Mouse (Mus musculus): ENCODE measurements around the gene Prkce. TPM values are rescaled to one million over a fixed set of nuclear protein-coding genes. Genes with fewer than 3 reads are reported as not detected.

Gene Prkce
- polyA plus RNA-seq, 1 experiment from 2014 or later = 18.7 TPM

- no peak for ATAC-seq (ENCODE audit: low FRiP score)
- no peaks in the 10 kb centered on the region for H3K4me1 ChIP-seq (replicated peaks)
- 47% methylated on average over 1 of the region's 1 CpGs for WGBS
These were observed 494.7 kb downstream of the Prkce start for GRCm38 (mm10) chr17:86662301-86662700.

GRCm38 (mm10) chr17:86663471-86663870, 495.9 kb downstream of the Prkce start:
- no peaks in the 10 kb centered on the region for H3K27me3 ChIP-seq
- ATAC-seq (ENCODE audit: low FRiP score) = no peak
- H3K4me2 ChIP-seq = no peak overlapping the region
- no peaks in the 10 kb centered on the region for H3K4me1 ChIP-seq (replicated peaks)
- H3K36me3 ChIP-seq = no peaks in the 10 kb centered on the region
- H3K27ac ChIP-seq = no peak overlapping the region
- H3K4me3 ChIP-seq = no peak overlapping the region
- WGBS = 88% methylated on average over 4 of the region's 4 CpGs
- no peaks in the 10 kb centered on the region for H3K9me3 ChIP-seq
- H3K9ac ChIP-seq = no peak overlapping the region

More at GRCm38 (mm10) chr17:86662301-86662700, 494.7 kb downstream of the Prkce start:
- H3K27me3 ChIP-seq = no peaks in the 10 kb centered on the region
- H3K4me2 ChIP-seq = no peak overlapping the region
- H3K4me3 ChIP-seq = no peak overlapping the region
- H3K27ac ChIP-seq = no peak overlapping the region
- no peaks in the 10 kb centered on the region for H3K36me3 ChIP-seq
- H3K9me3 ChIP-seq = no peaks in the 10 kb centered on the region
- no peak overlapping the region for H3K9ac ChIP-seq

GRCm38 (mm10) chr17:86667836-86668600, 500.4 kb downstream of the Prkce start:
- Histone ChIP-seq H3K4me3 (no peak overlapping the region), H3K9ac (no peak overlapping the region), H3K27ac (no peak overlapping the region), H3K36me3 (no peaks in the 10 kb centered on the region), H3K4me1 (replicated peaks) (no peaks in the 10 kb centered on the region), H3K9me3 (no peaks in the 10 kb centered on the region), H3K4me2 (no peak overlapping the region), H3K27me3 (no peaks in the 10 kb centered on the region)
- no peak for ATAC-seq (ENCODE audit: low FRiP score)
- WGBS = 43% methylated on average over 8 of the region's 8 CpGs

GRCm38 (mm10) chr17:86669641-86670373, 502.2 kb downstream of the Prkce start:
- no peak overlapping the region for H3K27ac ChIP-seq
- no peak overlapping the region for H3K9ac ChIP-seq
- no peaks in the 10 kb centered on the region for H3K27me3 ChIP-seq
- H3K4me2 ChIP-seq = no peak overlapping the region
- no peak overlapping the region for H3K4me3 ChIP-seq
- H3K4me1 ChIP-seq (replicated peaks) = no peaks in the 10 kb centered on the region
- H3K9me3 ChIP-seq = no peaks in the 10 kb centered on the region
- WGBS = 94% methylated on average over 13 of the region's 13 CpGs
- no peak for ATAC-seq (ENCODE audit: low FRiP score)
- H3K36me3 ChIP-seq = no peaks in the 10 kb centered on the region

- no peak overlapping the region for H3K4me2 ChIP-seq
- H3K9ac ChIP-seq = no peak overlapping the region
- no peaks in the 10 kb centered on the region for H3K36me3 ChIP-seq
- no peak for ATAC-seq (ENCODE audit: low FRiP score)
- no peaks in the 10 kb centered on the region for H3K9me3 ChIP-seq
- H3K4me3 ChIP-seq = no peak overlapping the region
- H3K4me1 ChIP-seq (replicated peaks) = no peaks in the 10 kb centered on the region
- WGBS = 57% methylated on average over 7 of the region's 7 CpGs
- H3K27me3 ChIP-seq = no peaks in the 10 kb centered on the region
- no peak overlapping the region for H3K27ac ChIP-seq
These were observed 503.1 kb downstream of the Prkce start for GRCm38 (mm10) chr17:86670731-86671130.

GRCm38 (mm10) chr17:86674971-86675370, 507.4 kb downstream of the Prkce start:
- no peak for ATAC-seq (ENCODE audit: low FRiP score)
- 71% methylated on average over 2 of the region's 2 CpGs for WGBS
- no peak overlapping the region for H3K27ac ChIP-seq

GRCm38 (mm10) chr17:86676336-86676735, 508.8 kb downstream of the Prkce start:
- Histone ChIP-seq H3K9me3 (no peaks in the 10 kb centered on the region), H3K27ac (no peak overlapping the region), H3K4me2 (no peak overlapping the region), H3K9ac (no peak overlapping the region), H3K4me1 (replicated peaks) (no peaks in the 10 kb centered on the region), H3K4me3 (no peak overlapping the region), H3K27me3 (no peaks in the 10 kb centered on the region), H3K36me3 (no peaks in the 10 kb centered on the region)
- 84% methylated on average over 5 of the region's 5 CpGs for WGBS
- no peak for ATAC-seq (ENCODE audit: low FRiP score)

More at GRCm38 (mm10) chr17:86674971-86675370, 507.4 kb downstream of the Prkce start:
- H3K9ac ChIP-seq = no peak overlapping the region
- no peak overlapping the region for H3K4me3 ChIP-seq
- H3K4me1 ChIP-seq (replicated peaks) = no peaks in the 10 kb centered on the region
- H3K27me3 ChIP-seq = no peaks in the 10 kb centered on the region
- H3K9me3 ChIP-seq = no peaks in the 10 kb centered on the region
- no peaks in the 10 kb centered on the region for H3K36me3 ChIP-seq
- H3K4me2 ChIP-seq = no peak overlapping the region

- no peak overlapping the region for H3K27ac ChIP-seq
- H3K27me3 ChIP-seq = no peaks in the 10 kb centered on the region
- no peaks in the 10 kb centered on the region for H3K36me3 ChIP-seq
- no peak overlapping the region for H3K9ac ChIP-seq
- H3K9me3 ChIP-seq = no peaks in the 10 kb centered on the region
- H3K4me2 ChIP-seq = no peak overlapping the region
- H3K4me3 ChIP-seq = no peak overlapping the region
- WGBS = 72% methylated on average over 4 of the region's 4 CpGs
- no peak for ATAC-seq (ENCODE audit: low FRiP score)
- no peaks in the 10 kb centered on the region for H3K4me1 ChIP-seq (replicated peaks)
These were observed 509.3 kb downstream of the Prkce start for GRCm38 (mm10) chr17:86676909-86677308.

GRCm38 (mm10) chr17:86685263-86685662, 517.7 kb downstream of the Prkce start:
- ATAC-seq (ENCODE audit: low FRiP score) = no peak
- no peaks in the 10 kb centered on the region for H3K4me1 ChIP-seq (replicated peaks)
- no peak overlapping the region for H3K27ac ChIP-seq
- no peak overlapping the region for H3K9ac ChIP-seq
- H3K4me2 ChIP-seq = no peak overlapping the region
- WGBS = 85% methylated on average over 4 of the region's 4 CpGs
- no peak overlapping the region for H3K4me3 ChIP-seq
- no peaks in the 10 kb centered on the region for H3K27me3 ChIP-seq
- no peaks in the 10 kb centered on the region for H3K36me3 ChIP-seq
- H3K9me3 ChIP-seq = no peaks in the 10 kb centered on the region

GRCm38 (mm10) chr17:86687021-86687420, 519.4 kb downstream of the Prkce start:
- H3K4me3 ChIP-seq = no peak overlapping the region
- ATAC-seq (ENCODE audit: low FRiP score) = no peak
- WGBS = 82% methylated on average over 3 of the region's 3 CpGs
- H3K27me3 ChIP-seq = no peaks in the 10 kb centered on the region
- no peaks in the 10 kb centered on the region for H3K36me3 ChIP-seq
- H3K4me2 ChIP-seq = no peak overlapping the region
- H3K4me1 ChIP-seq (replicated peaks) = no peaks in the 10 kb centered on the region
- H3K9me3 ChIP-seq = no peaks in the 10 kb centered on the region
- H3K27ac ChIP-seq = no peak overlapping the region
- H3K9ac ChIP-seq = no peak overlapping the region

GRCm38 (mm10) chr17:86690871-86691390, 523.3 kb downstream of the Prkce start:
- Histone ChIP-seq H3K9me3 (no peaks in the 10 kb centered on the region), H3K27ac (no peak overlapping the region), H3K4me3 (no peak overlapping the region), H3K36me3 (no peaks in the 10 kb centered on the region), H3K4me2 (no peak overlapping the region), H3K4me1 (replicated peaks) (no peaks in the 10 kb centered on the region), H3K27me3 (no peaks in the 10 kb centered on the region), H3K9ac (no peak overlapping the region)
- 91% methylated on average over 2 of the region's 2 CpGs for WGBS
- ATAC-seq (ENCODE audit: low FRiP score) = no peak

- H3K36me3 ChIP-seq = no peaks in the 10 kb centered on the region
- no peaks in the 10 kb centered on the region for H3K27me3 ChIP-seq
- no peak overlapping the region for H3K4me2 ChIP-seq
- H3K9me3 ChIP-seq = no peaks in the 10 kb centered on the region
- no peak overlapping the region for H3K4me3 ChIP-seq
- ATAC-seq (ENCODE audit: low FRiP score) = no peak
- H3K4me1 ChIP-seq (replicated peaks) = no peaks in the 10 kb centered on the region
- no peak overlapping the region for H3K9ac ChIP-seq
- H3K27ac ChIP-seq = no peak overlapping the region
- WGBS = 85% methylated on average over 2 of the region's 2 CpGs
These were observed 530.2 kb downstream of the Prkce start for GRCm38 (mm10) chr17:86697751-86698150.
